Mouse (Mus musculus) intestine, embryonic 15.5 days (tissue): Measurements from ENCODE around the gene Hsd3b2. TPM values are rescaled to one million over a fixed set of nuclear protein-coding genes. Genes with fewer than 3 reads are reported as not detected.
"Not testable (repeated sequence)": the region's sequence is repeated elsewhere in the genome, so short reads cannot be mapped to it uniquely, and the experiment has no call there.

Experiments used
- ATAC-seq: fragments of 200-750 bp; cut with Nextera tagmentation; 2 replicates; pipeline ENCODE4 v1.8.0; 2017; ENCODE audit warnings: moderate TSS enrichment, moderate library complexity
- H3K27ac ChIP-seq: fragments of 300-500 bp; sonication (generic); 2 replicates; pipeline ENCODE4 v1.5.1; 2015; ENCODE audit warnings: mild to moderate bottlenecking, inconsistent platforms
- H3K27me3 ChIP-seq: fragments of 300-500 bp; sonication (generic); replicated peaks from 2 replicates; pipeline ENCODE4 v1.6.1; 2015; ENCODE audit warnings: inconsistent platforms
- H3K36me3 ChIP-seq: fragments of 300-500 bp; sonication (generic); 2 replicates; pipeline ENCODE4 v1.6.1; 2015; ENCODE audit warnings: inconsistent platforms
- H3K4me1 ChIP-seq: fragments of 300-500 bp; sonication (generic); replicated peaks from 2 replicates; pipeline ENCODE4 v1.6.1; 2015; ENCODE audit warnings: inconsistent platforms
- H3K4me2 ChIP-seq: fragments of 300-500 bp; sonication (generic); replicated peaks from 2 replicates; pipeline ENCODE4 v1.6.1; 2015; ENCODE audit warnings: mild to moderate bottlenecking, inconsistent platforms
- H3K4me3 ChIP-seq: fragments of 300-500 bp; sonication (generic); replicated peaks from 2 replicates; pipeline ENCODE4 v1.5.1; 2015; ENCODE audit warnings: inconsistent platforms
- H3K9ac ChIP-seq: fragments of 300-500 bp; sonication (generic); 2 replicates; pipeline ENCODE4 v1.6.1; 2015; ENCODE audit warnings: inconsistent platforms
- H3K9me3 ChIP-seq: fragments of 300-500 bp; sonication (generic); 2 replicates; pipeline ENCODE4 v1.6.1; 2016; ENCODE audit warnings: inconsistent platforms
- WGBS: fragments of 180-500 bp; shearing (Covaris S2); methylation state at CpG from one replicate; pipeline ENCODE4 v1.1.7; 2015; 5-methylcytosine and 5-hydroxymethylcytosine counted together
- polyA plus RNA-seq: library from polyadenylated mRNA; unstranded; fragments of >200 nt; fragmentation: Nextera tagmentation; extraction: Ambion mirVana; gene quantifications from 2 replicates; pipeline ENCODE4 v1.2.1, GENCODE M21; 2015

The Hsd3b2 gene
- polyA plus RNA-seq: 0.18 and 0.28 TPM in 2 replicates

GRCm38 (mm10) chr3:98724376-98724775 lies at the start of gene Hsd3b2:
TSS of gene Hsd3b2 (minus strand) at chr3:98724543.
- 66% methylated on average over 1 of the region's 1 CpGs for WGBS
- Histone ChIP-seq H3K27ac (no peak within 1 kb of the TSS), H3K36me3 (no peaks in the 10 kb centered on the region), H3K4me2 (no peak within 1 kb of the TSS), H3K27me3 (no peaks in the 10 kb centered on the region), H3K4me1 (no peaks in the 10 kb centered on the region), H3K4me3 (no peak within 1 kb of the TSS), H3K9ac (no peak within 1 kb of the TSS), H3K9me3 (no peaks in the 10 kb centered on the region)
- ATAC-seq: no peak

GRCm38 (mm10) chr3:98764155-98764554 lies 39.8 kb upstream of the Hsd3b2 start:
- H3K4me1 ChIP-seq: no peaks in the 10 kb centered on the region

GRCm38 (mm10) chr3:98756836-98757235 lies 32.5 kb upstream of the Hsd3b2 start:
- Histone ChIP-seq H3K27me3 (no peaks in the 10 kb centered on the region), H3K4me3 (no peak overlapping the region), H3K9ac (no peak overlapping the region), H3K27ac (no peak overlapping the region), H3K9me3 (no peaks in the 10 kb centered on the region), H3K4me2 (no peak overlapping the region), H3K4me1 (no peaks in the 10 kb centered on the region), H3K36me3 (no peaks in the 10 kb centered on the region)
- WGBS: 88% methylated on average over 3 of the region's 3 CpGs
- ATAC-seq: no peak

More at GRCm38 (mm10) chr3:98764155-98764554, 39.8 kb upstream of the Hsd3b2 start:
- H3K27me3 ChIP-seq: no peaks in the 10 kb centered on the region
- no peak overlapping the region for H3K4me2 ChIP-seq
- peak; percentile 49; the same call in 1 of the 2 replicates for ATAC-seq
- H3K36me3 ChIP-seq: no peaks in the 10 kb centered on the region
- no peak overlapping the region for H3K4me3 ChIP-seq
- no peak overlapping the region for H3K27ac ChIP-seq
- no peak overlapping the region for H3K9ac ChIP-seq
- H3K9me3 ChIP-seq: no peaks in the 10 kb centered on the region

GRCm38 (mm10) chr3:98752171-98752570 lies 27.8 kb upstream of the Hsd3b2 start:
- no peak for ATAC-seq
- no peak overlapping the region for H3K4me2 ChIP-seq
- no peaks in the 10 kb centered on the region for H3K4me1 ChIP-seq
- WGBS: 78% methylated on average over 2 of the region's 2 CpGs
- no peak overlapping the region for H3K27ac ChIP-seq
- no peaks in the 10 kb centered on the region for H3K36me3 ChIP-seq
- H3K27me3 ChIP-seq: no peaks in the 10 kb centered on the region
- H3K4me3 ChIP-seq: no peak overlapping the region
- H3K9ac ChIP-seq: no peak overlapping the region
- no peaks in the 10 kb centered on the region for H3K9me3 ChIP-seq

- not testable (repeated sequence) for H3K9ac ChIP-seq, ATAC-seq, H3K36me3 ChIP-seq, H3K9me3 ChIP-seq, H3K27me3 ChIP-seq, H3K27ac ChIP-seq, H3K4me3 ChIP-seq, H3K4me1 ChIP-seq, H3K4me2 ChIP-seq
- 66% methylated on average over 1 of the region's 1 CpGs for WGBS
These were observed 16.7 kb upstream of the Hsd3b2 start for GRCm38 (mm10) chr3:98741043-98741442.

- Histone ChIP-seq H3K9me3 (no peaks in the 10 kb centered on the region), H3K9ac (no peak overlapping the region), H3K36me3 (no peaks in the 10 kb centered on the region), H3K4me3 (no peak overlapping the region), H3K27ac (no peak overlapping the region), H3K27me3 (no peaks in the 10 kb centered on the region), H3K4me1 (no peaks in the 10 kb centered on the region), H3K4me2 (no peak overlapping the region)
- WGBS: 54% methylated on average over 4 of the region's 4 CpGs
- peak; percentile 81 for ATAC-seq
These were observed 10.0 kb upstream of the Hsd3b2 start for GRCm38 (mm10) chr3:98734340-98734739.

- Histone ChIP-seq H3K4me1 (no peaks in the 10 kb centered on the region), H3K36me3 (no peaks in the 10 kb centered on the region), H3K4me3 (no peak overlapping the region), H3K9me3 (no peaks in the 10 kb centered on the region), H3K27ac (no peak overlapping the region), H3K27me3 (no peaks in the 10 kb centered on the region), H3K4me2 (no peak overlapping the region; the same call in 1 of the 2 replicates), H3K9ac (no peak overlapping the region)
- WGBS: 91% methylated on average over 2 of the region's 2 CpGs
- ATAC-seq: no peak
These were observed 9.4 kb upstream of the Hsd3b2 start for GRCm38 (mm10) chr3:98733724-98734123.

- no peak for ATAC-seq
- 89% methylated on average over 2 of the region's 2 CpGs for WGBS
- no peak overlapping the region for H3K4me2 ChIP-seq
These were observed 1.9 kb upstream of the Hsd3b2 start for GRCm38 (mm10) chr3:98726281-98726680.

GRCm38 (mm10) chr3:98720740-98721139 lies 3.6 kb downstream of the Hsd3b2 start:
- no peak overlapping the region for H3K4me3 ChIP-seq
- H3K9me3 ChIP-seq: no peaks in the 10 kb centered on the region
- no peak overlapping the region for H3K4me2 ChIP-seq
- H3K27ac ChIP-seq: no peak overlapping the region
- no peak overlapping the region for H3K9ac ChIP-seq
- no peaks in the 10 kb centered on the region for H3K4me1 ChIP-seq
- no peak for ATAC-seq
- H3K27me3 ChIP-seq: no peaks in the 10 kb centered on the region
- H3K36me3 ChIP-seq: no peaks in the 10 kb centered on the region

More at GRCm38 (mm10) chr3:98726281-98726680, 1.9 kb upstream of the Hsd3b2 start:
- Histone ChIP-seq H3K9me3 (no peaks in the 10 kb centered on the region), H3K36me3 (no peaks in the 10 kb centered on the region), H3K27ac (no peak overlapping the region), H3K27me3 (no peaks in the 10 kb centered on the region), H3K4me3 (no peak overlapping the region), H3K4me1 (no peaks in the 10 kb centered on the region), H3K9ac (no peak overlapping the region)

GRCm38 (mm10) chr3:98682401-98682800 lies 41.9 kb downstream of the Hsd3b2 start:
- no peaks in the 10 kb centered on the region for H3K9me3 ChIP-seq
- H3K27ac ChIP-seq: no peak overlapping the region
- WGBS: 67% methylated on average over 1 of the region's 1 CpGs
- no peak overlapping the region for H3K4me2 ChIP-seq
- no peak overlapping the region for H3K9ac ChIP-seq
- ATAC-seq: no peak
- H3K4me1 ChIP-seq: no peaks in the 10 kb centered on the region
- no peaks in the 10 kb centered on the region for H3K36me3 ChIP-seq
- H3K27me3 ChIP-seq: no peaks in the 10 kb centered on the region
- no peak overlapping the region for H3K4me3 ChIP-seq

GRCm38 (mm10) chr3:98680786-98681185 lies 43.6 kb downstream of the Hsd3b2 start:
- H3K4me3 ChIP-seq: no peak overlapping the region
- no peaks in the 10 kb centered on the region for H3K27me3 ChIP-seq
- no peak overlapping the region for H3K4me2 ChIP-seq
- H3K9ac ChIP-seq: no peak overlapping the region
- no peaks in the 10 kb centered on the region for H3K4me1 ChIP-seq
- H3K27ac ChIP-seq: no peak overlapping the region
- no peaks in the 10 kb centered on the region for H3K36me3 ChIP-seq
- ATAC-seq: no peak
- no peaks in the 10 kb centered on the region for H3K9me3 ChIP-seq
